Comparison of ENCODE assay signal across 26 mouse cellular contexts in genomic region chr15:85750115-85750514, GRCm38 (mm10). TPM values are rescaled to one million over a fixed set of nuclear protein-coding genes. Genes with fewer than 3 reads are reported as not detected.
DNase-seq lines count a peak whose midpoint lies in the region; ATAC-seq and TF ChIP-seq lines count a peak whose summit lies in the region.
"Had no signal": no experiment of that assay in that cellular context is flagged by ENCODE, and none has a peak within 500 bp of the region (broad histone marks: within the 10 kb centered on the region; RNA-seq: fewer than 3 reads in every experiment).

No protein-coding gene starts in this region.

- no peak overlapping the region for H3K4me3 ChIP-seq in forebrain, embryonic 11.5 days (ENCODE audit: low read depth, low read length)
- no peak overlapping the region for H3K4me3 ChIP-seq in forebrain, embryonic 12.5 days (replicated peaks)
- H3K4me3 ChIP-seq in kidney, adult 2 months (ENCODE audit: insufficient read depth, low read depth, low read length), result no peak overlapping the region
- H3K4me3 ChIP-seq in kidney, embryonic 16.5 days (ENCODE audit: low read length), result no peak overlapping the region
- H3K4me3 ChIP-seq in liver, adult 2 months (ENCODE audit: insufficient read depth, low read depth, low read length), result no peak overlapping the region
- H3K4me3 ChIP-seq in liver, embryonic 12.5 days, result no peak overlapping the region
- H3K4me3 ChIP-seq: embryonic facial prominence, embryonic 10.5 days; embryonic facial prominence, embryonic 12.5 days; forebrain, embryonic 13.5 days; forebrain, embryonic 15.5 days had no signal

- no peaks in the 10 kb centered on the region for H3K4me1 ChIP-seq in forebrain, embryonic 11.5 days (replicated peaks; ENCODE audit: control insufficient read depth, insufficient read depth, low read length)
- no peaks in the 10 kb centered on the region for H3K4me1 ChIP-seq in forebrain, embryonic 12.5 days
- peaks cover 18% of the 10 kb centered on the region for H3K4me1 ChIP-seq in kidney, adult 2 months (ENCODE audit: control insufficient read depth, insufficient read depth, low read length)
- no peaks in the 10 kb centered on the region for H3K4me1 ChIP-seq in kidney, embryonic 16.5 days (ENCODE audit: insufficient read depth, low read length)
- H3K4me1 ChIP-seq in liver, adult 2 months (ENCODE audit: control insufficient read depth, insufficient read depth, low read length), result peaks cover 63% of the 10 kb centered on the region
- no peaks in the 10 kb centered on the region for H3K4me1 ChIP-seq in liver, embryonic 12.5 days
- H3K4me1 ChIP-seq: embryonic facial prominence, embryonic 10.5 days; embryonic facial prominence, embryonic 12.5 days; forebrain, embryonic 13.5 days; forebrain, embryonic 15.5 days had no signal

- no peaks in the 10 kb centered on the region for H3K36me3 ChIP-seq in forebrain, embryonic 11.5 days (ENCODE audit: control insufficient read depth, insufficient read depth, low read length)
- no peaks in the 10 kb centered on the region for H3K36me3 ChIP-seq in forebrain, embryonic 12.5 days (replicated peaks)
- no peaks in the 10 kb centered on the region for H3K36me3 ChIP-seq in kidney, adult 2 months (ENCODE audit: control insufficient read depth, insufficient read depth, low read length)
- H3K36me3 ChIP-seq in kidney, embryonic 16.5 days (ENCODE audit: insufficient read depth, low read length), result no peaks in the 10 kb centered on the region
- peaks cover 23% of the 10 kb centered on the region for H3K36me3 ChIP-seq in liver, adult 2 months (ENCODE audit: control insufficient read depth, insufficient read depth, low read length)
- no peaks in the 10 kb centered on the region for H3K36me3 ChIP-seq in liver, embryonic 12.5 days
- H3K36me3 ChIP-seq: embryonic facial prominence, embryonic 10.5 days; embryonic facial prominence, embryonic 12.5 days; forebrain, embryonic 15.5 days; G1E had no signal

- no peak overlapping the region for H3K27ac ChIP-seq in forebrain, embryonic 11.5 days (ENCODE audit: low read depth, low read length)
- no peak overlapping the region for H3K27ac ChIP-seq in forebrain, embryonic 12.5 days
- H3K27ac ChIP-seq in kidney, adult 2 months (ENCODE audit: insufficient read depth, low read depth, low read length), result no peak overlapping the region
- no peak overlapping the region for H3K27ac ChIP-seq in kidney, embryonic 16.5 days (ENCODE audit: low read length)
- 0 out of 2 replicates have a peak overlapping the region, but pooled peaks have one; percentile 2 for H3K27ac ChIP-seq in liver, adult 2 months (replicated peaks; ENCODE audit: insufficient read depth, low read depth, low read length)
- no peak overlapping the region for H3K27ac ChIP-seq in liver, embryonic 12.5 days
- H3K27ac ChIP-seq: embryonic facial prominence, embryonic 10.5 days; embryonic facial prominence, embryonic 12.5 days; forebrain, embryonic 13.5 days; forebrain, embryonic 15.5 days had no signal

- WGBS in forebrain, embryonic 11.5 days, result 90% methylated on average over 5 of the region's 5 CpGs
- 92% methylated on average over 5 of the region's 5 CpGs for WGBS in forebrain, embryonic 12.5 days
- 58% methylated on average over 5 of the region's 5 CpGs for WGBS in kidney, adult 2 months
- WGBS in kidney, embryonic 16.5 days, result 82% methylated on average over 5 of the region's 5 CpGs
- 43% methylated on average over 5 of the region's 5 CpGs for WGBS in liver, adult 2 months
- WGBS in liver, embryonic 12.5 days (ENCODE audit: insufficient replicate concordance), result 70% methylated on average over 5 of the region's 5 CpGs

- TF ChIP-seq POLR2A in kidney, adult 2 months (IDR thresholded peaks at IDR 0.05; ENCODE audit: low read depth, low read length), result no peak
- TF ChIP-seq POLR2A in liver, adult 2 months (IDR thresholded peaks at IDR 0.05; ENCODE audit: extremely low read depth, insufficient read depth, low read length), result no peak

- no peak overlapping the region for H3K9ac ChIP-seq in forebrain, embryonic 11.5 days (ENCODE audit: low read length)
- H3K9ac ChIP-seq in forebrain, embryonic 12.5 days, result no peak overlapping the region
- no peak overlapping the region for H3K9ac ChIP-seq in kidney, embryonic 16.5 days (replicated peaks; ENCODE audit: low read length)
- H3K9ac ChIP-seq in liver, adult 2 months (ENCODE audit: low read depth, low read length), result no peak overlapping the region
- H3K9ac ChIP-seq in liver, embryonic 12.5 days, result no peak overlapping the region
- H3K9ac ChIP-seq: embryonic facial prominence, embryonic 12.5 days; forebrain, embryonic 13.5 days; forebrain, embryonic 15.5 days had no signal

- no peak for TF ChIP-seq CTCF in kidney, adult 2 months (conservative IDR thresholded peaks at IDR 0.05; ENCODE audit: insufficient read depth, insufficient read length, low read depth, low read length)
- no peak for TF ChIP-seq CTCF in liver, adult 2 months (IDR thresholded peaks at IDR 0.05; ENCODE audit: low read depth, low read length)

- no peak overlapping the region for H3K4me2 ChIP-seq in forebrain, embryonic 11.5 days (ENCODE audit: low read depth, low read length, severe bottlenecking)
- H3K4me2 ChIP-seq in forebrain, embryonic 12.5 days, result no peak overlapping the region
- H3K4me2 ChIP-seq in kidney, embryonic 16.5 days (replicated peaks; ENCODE audit: low read depth, low read length), result no peak overlapping the region
- no peak overlapping the region for H3K4me2 ChIP-seq in liver, embryonic 12.5 days
- H3K4me2 ChIP-seq: embryonic facial prominence, embryonic 12.5 days; forebrain, embryonic 13.5 days; forebrain, embryonic 15.5 days had no signal

- H3K9me3 ChIP-seq in forebrain, embryonic 11.5 days (ENCODE audit: control insufficient read depth, low read length), result no peaks in the 10 kb centered on the region
- no peaks in the 10 kb centered on the region for H3K9me3 ChIP-seq in forebrain, embryonic 12.5 days
- H3K9me3 ChIP-seq in kidney, embryonic 16.5 days (ENCODE audit: low read length), result no peaks in the 10 kb centered on the region
- no peaks in the 10 kb centered on the region for H3K9me3 ChIP-seq in liver, embryonic 12.5 days (replicated peaks)
- H3K9me3 ChIP-seq: embryonic facial prominence, embryonic 10.5 days; embryonic facial prominence, embryonic 12.5 days; forebrain, embryonic 13.5 days; G1E had no signal

- no peaks in the 10 kb centered on the region for H3K27me3 ChIP-seq in forebrain, embryonic 11.5 days (ENCODE audit: control insufficient read depth, insufficient read depth, low read length)
- H3K27me3 ChIP-seq in forebrain, embryonic 12.5 days, result no peaks in the 10 kb centered on the region
- H3K27me3 ChIP-seq in kidney, adult 2 months (replicated peaks; ENCODE audit: control insufficient read depth, insufficient read depth, low read length), result no peaks in the 10 kb centered on the region
- H3K27me3 ChIP-seq in kidney, embryonic 16.5 days (ENCODE audit: insufficient read depth, low read length), result no peaks in the 10 kb centered on the region
- H3K27me3 ChIP-seq in liver, adult 2 months (ENCODE audit: control insufficient read depth, insufficient read depth, low read length), result no peaks in the 10 kb centered on the region
- no peaks in the 10 kb centered on the region for H3K27me3 ChIP-seq in liver, embryonic 12.5 days (replicated peaks)
- H3K27me3 ChIP-seq: embryonic facial prominence, embryonic 12.5 days; forebrain, embryonic 13.5 days; forebrain, embryonic 15.5 days; Patski had no signal

- peak; percentile 20 for DNase-seq in forebrain, embryonic 11.5 days (ENCODE audit: low spot score)
- peak; percentile 70 for DNase-seq in kidney, adult 2 months
- no peak for DNase-seq in kidney, postnatal 10 days
- DNase-seq in kidney, postnatal 25 days, result peak; percentile 38 to 71
- peak; percentile 52 for DNase-seq in liver, adult 2 months (ENCODE audit: extremely low read depth, low read depth, low spot score)
- DNase-seq: adrenal gland, adult 8-10 months; adrenal gland, postnatal 14 days; adrenal gland, postnatal 36 days; B cell, adult 2 months; cerebellum, adult 11-12 months; cerebellum, adult 2 months; cerebellum, adult 9-10 months; cerebellum, postnatal 10 days; cerebellum, postnatal 25 days had no signal

- no peak for ATAC-seq in forebrain, embryonic 11.5 days (replicated peaks; ENCODE audit: low FRiP score)
- ATAC-seq in forebrain, embryonic 12.5 days (ENCODE audit: low FRiP score), result no peak
- no peak for ATAC-seq in kidney, embryonic 16.5 days (ENCODE audit: low FRiP score, low TSS enrichment)
- no peak for ATAC-seq in liver, embryonic 12.5 days
- ATAC-seq: activated CD4-positive, CD25-positive, alpha-beta regulatory T cell, adult 4 months; CD4-positive, CD25-positive, alpha-beta regulatory T cell, adult 4 months; forebrain, embryonic 13.5 days; forebrain, embryonic 15.5 days; Patski had no signal

- H3K79me2 ChIP-seq in liver, adult 2 months (ENCODE audit: control insufficient read depth, insufficient read depth, low read length), result peaks cover 61% of the 10 kb centered on the region

RNA-seq across cellular contexts. Expression of gene Ppara, which starts 15.3 kb away (rescaled TPM):
- polyA plus RNA-seq in forebrain, embryonic 11.5 days (2014; fragmentation: Nextera tagmentation; extraction: Ambion mirVana), result 0.31 and 0.51 TPM in 2 replicates
- 0.53 and 0.74 TPM in 2 replicates for polyA plus RNA-seq in forebrain, embryonic 12.5 days (2016; fragmentation: Nextera tagmentation; extraction: Ambion mirVana)
- 31.3 and 32.5 TPM in 2 replicates for polyA plus RNA-seq in kidney, adult 2 months (2012; rRNA removed)
- 5.1 and 5.9 TPM in 2 replicates for polyA plus RNA-seq in kidney, embryonic 16.5 days (2015; fragmentation: Nextera tagmentation; extraction: Ambion mirVana)
- total RNA-seq in liver, adult 2 months (2014; rRNA removed), result 184 and 206 TPM in 2 replicates
- 36.2 and 39.8 TPM in 2 replicates for polyA plus RNA-seq in liver, adult 2 months (2012; rRNA removed)
- polyA plus RNA-seq in liver, embryonic 12.5 days (2016; fragmentation: Nextera tagmentation; extraction: Ambion mirVana), result 5.7 TPM in 2 replicates
- total RNA-seq: CH12.LX had no signal
- polyA plus RNA-seq: G1E had no signal
